Mouse (Mus musculus) C2C12 (cell line): ENCODE results near the gene Cxcr1.
A peak's percentile ranks its signal among the peaks of the same experiment; 100 is the strongest.

Experiments used
- CTCF ChIP-seq: IDR thresholded peaks from one replicate; pipeline ENCODE4 v1.5.1; 2011; ENCODE audit not compliant: control insufficient read depth, insufficient read depth, insufficient read length
- FOSL1 ChIP-seq: IDR thresholded peaks from one replicate; pipeline ENCODE4 v1.8.0; 2011; ENCODE audit warnings: mild to moderate bottlenecking, low read length; ENCODE audit not compliant: poor library complexity, insufficient read depth, severe bottlenecking
- MAX ChIP-seq: IDR thresholded peaks from one replicate; pipeline ENCODE4 v1.6.1; 2011; ENCODE audit warnings: mild to moderate bottlenecking, control low read depth
- MYOD1 ChIP-seq: IDR thresholded peaks from one replicate; pipeline ENCODE4 v1.6.1; 2011; ENCODE audit warnings: low read depth; ENCODE audit not compliant: control insufficient read depth, insufficient read length
- USF1 ChIP-seq: IDR thresholded peaks from one replicate; pipeline ENCODE4 v1.6.1; 2011; ENCODE audit warnings: low read depth, mild to moderate bottlenecking, control low read depth, moderate library complexity

- TF ChIP-seq CTCF: peak; percentile 11
- TF ChIP-seq FOSL1: no peak
- no peak for TF ChIP-seq MAX
- no peak for TF ChIP-seq MYOD1
- no peak for TF ChIP-seq USF1
Observed at GRCm38 (mm10) chr1:74205881-74206280, 11.4 kb upstream of the Cxcr1 start.
